Mouse (Mus musculus) stomach, postnatal 0 days (tissue): ENCODE measurements around the gene Igsf8. TPM values are rescaled to one million over a fixed set of nuclear protein-coding genes. Genes with fewer than 3 reads are reported as not detected.

Experiments
- ATAC-seq: fragments of 200-750 bp; cut with Nextera tagmentation; 2 replicates; pipeline ENCODE4 v1.8.0; 2017; ENCODE audit not compliant: low FRiP score, low TSS enrichment
- DNase-seq: peaks from one replicate; pipeline ENCODE4 v3.0.0-alpha.2; 2016; ENCODE audit warnings: low spot score
- H3K27ac ChIP-seq: fragments of 300-500 bp; sonication (generic); replicated peaks from 2 replicates; pipeline ENCODE4 v1.5.1; 2014; ENCODE audit warnings: mild to moderate bottlenecking, control low read depth
- H3K27me3 ChIP-seq: fragments of 300-500 bp; sonication (generic); 2 replicates; pipeline ENCODE4 v1.6.1; 2014; ENCODE audit warnings: low read length; ENCODE audit not compliant: control insufficient read depth, insufficient read depth
- H3K36me3 ChIP-seq: fragments of 300-500 bp; sonication (generic); 2 replicates; pipeline ENCODE4 v1.6.1; 2014; ENCODE audit warnings: low read length, mixed read lengths; ENCODE audit not compliant: control insufficient read depth, insufficient read depth
- H3K4me1 ChIP-seq: fragments of 300-500 bp; sonication (generic); replicated peaks from 2 replicates; pipeline ENCODE4 v1.6.1; 2014; ENCODE audit warnings: antibody characterized with exemption; ENCODE audit not compliant: control insufficient read depth, insufficient read depth
- H3K4me2 ChIP-seq: fragments of 300-500 bp; sonication (generic); replicated peaks from 2 replicates; pipeline ENCODE4 v1.6.1; 2014; ENCODE audit warnings: low read depth, mild to moderate bottlenecking, control low read depth, moderate library complexity
- H3K4me3 ChIP-seq: fragments of 300-500 bp; sonication (generic); 2 replicates; pipeline ENCODE4 v1.5.1; 2014; ENCODE audit warnings: low read depth, low read length, control low read depth
- H3K9ac ChIP-seq: fragments of 300-500 bp; sonication (generic); 2 replicates; pipeline ENCODE4 v1.6.1; 2014; ENCODE audit warnings: mild to moderate bottlenecking, low read length, control low read depth, mixed read lengths
- H3K9me3 ChIP-seq: fragments of 300-500 bp; sonication (generic); 2 replicates; pipeline ENCODE4 v1.6.1; 2016; ENCODE audit warnings: low read length; ENCODE audit not compliant: control insufficient read depth
- CTCF ChIP-seq: IDR thresholded peaks from 2 replicates; pipeline ENCODE4 v1.5.1; 2016; ENCODE audit warnings: antibody characterized with exemption, low read depth, mild to moderate bottlenecking, moderate library complexity
- EP300 ChIP-seq: optimal IDR thresholded peaks from 2 replicates; pipeline ENCODE3; 2016; ENCODE audit warnings: antibody characterized with exemption
- WGBS: fragments of 180-500 bp; shearing (Covaris S2); extraction: QIAGEN DNeasy Blood & Tissue Kit; methylation state at CpG from one replicate; pipeline ENCODE4 v1.1.7; 2014; 5-methylcytosine and 5-hydroxymethylcytosine counted together
- polyA plus RNA-seq: library from polyadenylated mRNA; unstranded; fragments of >200 nt; fragmentation: Nextera tagmentation; extraction: Ambion mirVana; gene quantifications from 2 replicates; pipeline ENCODE4 v1.2.1, GENCODE M21; 2015

The Igsf8 gene
- polyA plus RNA-seq, 1 experiment from 2014 or later = 19.5 TPM

- no peak for ATAC-seq
Observed at GRCm38 (mm10) chr1:172258314-172258713, 3.1 kb upstream of the Igsf8 start, which contains the start of gene Atp1a4. Gene Atp1a4 (minus strand): TSS chr1:172258414.

DNA sequence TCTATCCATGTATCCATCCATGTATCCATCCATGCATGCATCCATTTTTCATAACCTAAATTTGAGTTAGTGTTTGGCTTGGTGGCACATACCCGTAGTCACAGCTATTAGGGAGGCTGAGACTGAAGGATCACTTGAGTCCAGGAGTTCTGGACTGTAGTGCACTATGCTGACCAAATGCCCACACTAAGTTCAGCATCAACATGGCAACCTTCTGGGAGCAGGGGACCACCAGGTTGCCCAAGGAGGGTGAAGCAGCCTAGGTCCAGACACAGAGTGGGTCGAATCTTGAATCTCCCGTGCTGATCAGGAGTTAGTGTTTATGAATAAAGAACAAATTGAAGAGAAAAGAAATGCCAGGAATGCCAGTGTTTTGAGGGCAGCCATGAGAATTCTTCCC, 9.8 kb downstream of the Igsf8 start:
- ATAC-seq (no peak), DNase-seq (no peak)
- Histone ChIP-seq H3K9ac (no peak overlapping the region), H3K27ac (no peak overlapping the region), H3K36me3 (no peaks in the 10 kb centered on the region), H3K4me3 (no peak overlapping the region), H3K9me3 (no peaks in the 10 kb centered on the region), H3K4me2 (no peak overlapping the region), H3K4me1 (no peaks in the 10 kb centered on the region), H3K27me3 (no peaks in the 10 kb centered on the region)
- TF ChIP-seq EP300 (no peak), CTCF (no peak)
- 75% methylated on average over 3 of the region's 3 CpGs for WGBS

More at GRCm38 (mm10) chr1:172258314-172258713, 3.1 kb upstream of the Igsf8 start, which contains the start of gene Atp1a4:
- H3K27ac ChIP-seq = no peak within 1 kb of the TSS
- H3K4me1 ChIP-seq = no peaks in the 10 kb centered on the region
- H3K4me2 ChIP-seq = no peak within 1 kb of the TSS
- no peak within 1 kb of the TSS for H3K9ac ChIP-seq
- DNase-seq = no peak
- no peaks in the 10 kb centered on the region for H3K36me3 ChIP-seq
- no peaks in the 10 kb centered on the region for H3K27me3 ChIP-seq
- H3K4me3 ChIP-seq = no peak within 1 kb of the TSS
- TF ChIP-seq CTCF (no peak), EP300 (no peak)
- H3K9me3 ChIP-seq = no peaks in the 10 kb centered on the region
- 90% methylated on average over 6 of the region's 6 CpGs for WGBS

DNA sequence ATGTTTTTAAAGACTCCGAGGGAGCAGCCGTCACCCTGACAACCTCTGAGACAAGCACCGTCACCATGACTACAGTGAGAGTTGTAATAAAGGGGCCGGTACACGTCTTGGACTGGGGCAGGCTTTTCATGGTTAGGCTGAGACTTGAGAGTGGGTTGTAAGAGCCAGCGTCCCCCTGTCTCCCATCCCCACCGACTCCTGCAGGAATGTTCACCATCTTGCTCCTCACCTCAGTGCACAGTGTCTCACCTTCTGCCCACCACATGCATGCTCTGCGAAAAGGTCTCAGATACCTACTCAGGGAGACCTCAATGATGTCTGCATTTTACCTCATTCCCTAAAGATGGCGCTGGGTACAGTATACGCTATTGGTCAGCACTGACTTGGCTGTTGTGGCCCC, 10.3 kb downstream of the Igsf8 start:
- 63% methylated on average over 10 of the region's 10 CpGs for WGBS
- Histone ChIP-seq H3K4me1 (no peaks in the 10 kb centered on the region), H3K27me3 (no peaks in the 10 kb centered on the region), H3K4me2 (no peak overlapping the region), H3K9ac (no peak overlapping the region), H3K27ac (no peak overlapping the region), H3K36me3 (no peaks in the 10 kb centered on the region), H3K4me3 (no peak overlapping the region), H3K9me3 (no peaks in the 10 kb centered on the region)
- ATAC-seq (no peak), DNase-seq (no peak)
- TF ChIP-seq CTCF (no peak), EP300 (no peak)

DNA sequence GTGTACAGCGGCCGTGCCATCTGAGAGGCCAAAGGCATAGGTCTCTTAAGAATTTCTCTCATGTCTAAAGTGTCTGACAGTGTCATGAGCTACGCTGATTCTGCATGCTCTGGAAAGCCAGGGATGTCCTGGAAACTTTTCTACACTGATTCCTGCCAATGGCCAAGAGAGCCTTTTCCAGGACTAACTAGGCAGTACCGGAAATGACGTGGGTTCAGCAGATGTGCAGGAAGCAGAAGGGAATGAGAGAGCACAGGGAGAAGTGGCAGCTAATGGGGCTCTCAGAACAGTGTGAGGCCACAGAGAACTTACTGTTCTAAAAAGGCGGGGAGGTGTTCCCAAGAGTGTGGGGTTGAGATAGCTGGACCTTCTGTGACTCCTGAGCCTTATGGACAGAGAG, 11.9 kb downstream of the Igsf8 start:
- Histone ChIP-seq H3K9me3 (no peaks in the 10 kb centered on the region), H3K36me3 (no peaks in the 10 kb centered on the region; the same call in 1 of the 2 replicates), H3K4me2 (no peak overlapping the region), H3K27me3 (no peaks in the 10 kb centered on the region), H3K4me1 (no peaks in the 10 kb centered on the region), H3K4me3 (no peak overlapping the region), H3K9ac (no peak overlapping the region), H3K27ac (no peak overlapping the region)
- 89% methylated on average over 6 of the region's 6 CpGs for WGBS
- DNase-seq (no peak), ATAC-seq (no peak)
- no peak for TF ChIP-seq CTCF
- TF ChIP-seq EP300 = no peak

- 57% methylated on average over 5 of the region's 5 CpGs for WGBS
- Histone ChIP-seq H3K9me3 (no peaks in the 10 kb centered on the region), H3K4me1 (no peaks in the 10 kb centered on the region), H3K36me3 (no peaks in the 10 kb centered on the region; the same call in 1 of the 2 replicates), H3K27me3 (no peaks in the 10 kb centered on the region), H3K9ac (no peak overlapping the region), H3K4me2 (no peak overlapping the region), H3K27ac (no peak overlapping the region), H3K4me3 (no peak overlapping the region)
- DNase-seq = no peak
- no peak for ATAC-seq
- no peak for TF ChIP-seq CTCF
- TF ChIP-seq EP300 = no peak
Observed at GRCm38 (mm10) chr1:172274116-172274515, 12.7 kb downstream of the Igsf8 start.

DNA sequence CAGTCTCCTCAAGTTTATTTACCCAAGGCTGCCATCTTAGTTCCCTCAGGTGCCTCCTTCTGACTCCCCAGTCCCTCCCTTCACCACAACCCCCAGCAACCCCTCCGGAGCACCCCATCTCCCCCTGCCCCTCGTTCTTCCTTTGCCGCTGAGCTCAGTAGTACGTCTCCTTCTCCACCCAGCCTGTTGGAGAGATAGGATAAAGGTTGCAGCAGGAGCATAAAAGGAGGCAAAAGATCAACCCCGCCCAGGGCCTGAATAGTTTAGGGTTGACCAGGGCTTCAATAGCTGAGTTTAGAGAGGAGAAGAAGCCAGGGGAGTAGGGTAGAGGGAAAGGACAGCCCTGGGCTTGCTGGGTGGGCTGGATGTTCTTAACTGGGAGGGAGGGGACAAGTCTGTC, 13.1 kb downstream of the Igsf8 start:
- no peak overlapping the region for H3K9ac ChIP-seq
- ATAC-seq (no peak), DNase-seq (no peak)
- no peak overlapping the region for H3K4me3 ChIP-seq
- H3K27ac ChIP-seq = no peak overlapping the region
- no peaks in the 10 kb centered on the region for H3K27me3 ChIP-seq
- TF ChIP-seq CTCF = no peak
- no peak for TF ChIP-seq EP300
- H3K9me3 ChIP-seq = no peaks in the 10 kb centered on the region
- WGBS = 69% methylated on average over 5 of the region's 5 CpGs
- H3K36me3 ChIP-seq = no peaks in the 10 kb centered on the region; the same call in 1 of the 2 replicates
- no peaks in the 10 kb centered on the region for H3K4me1 ChIP-seq
- H3K4me2 ChIP-seq = no peak overlapping the region
